Mouse (Mus musculus) embryonic facial prominence, embryonic 14.5 days (tissue): ENCODE data around the gene Cdk16. TPM values are rescaled to one million over a fixed set of nuclear protein-coding genes. Genes with fewer than 3 reads are reported as not detected.

Experiments
- ATAC-seq: fragments of 200-750 bp; cut with Nextera tagmentation; 2 replicates; pipeline ENCODE4 v1.8.0; 2017; ENCODE audit warnings: low read depth, moderate number of reproducible peaks, moderate TSS enrichment
- DNase-seq: peaks from one replicate; pipeline ENCODE4 v3.0.0-alpha.2; 2015; ENCODE audit warnings: low spot score
- H3K27ac ChIP-seq: fragments of 300-500 bp; sonication (generic); replicated peaks from 2 replicates; pipeline ENCODE4 v1.5.1; 2014; ENCODE audit warnings: low read depth, mild to moderate bottlenecking, low read length, moderate library complexity
- H3K27me3 ChIP-seq: fragments of 300-500 bp; sonication (generic); replicated peaks from 2 replicates; pipeline ENCODE4 v1.6.1; 2014; ENCODE audit warnings: low read length; ENCODE audit not compliant: control insufficient read depth, insufficient read depth
- H3K36me3 ChIP-seq: fragments of 300-500 bp; sonication (generic); 2 replicates; pipeline ENCODE4 v1.6.1; 2014; ENCODE audit warnings: low read length, mixed read lengths; ENCODE audit not compliant: control insufficient read depth, insufficient read depth
- H3K4me1 ChIP-seq: fragments of 300-500 bp; sonication (generic); 2 replicates; pipeline ENCODE4 v1.6.1; 2014; ENCODE audit warnings: antibody characterized with exemption, low read length; ENCODE audit not compliant: control insufficient read depth, insufficient read depth
- H3K4me2 ChIP-seq: fragments of 300-500 bp; sonication (generic); 2 replicates; pipeline ENCODE4 v1.6.1; 2014; ENCODE audit warnings: low read depth, mild to moderate bottlenecking, low read length, moderate library complexity, mixed read lengths
- H3K4me3 ChIP-seq: fragments of 300-500 bp; sonication (generic); 2 replicates; pipeline ENCODE4 v1.5.1; 2014; ENCODE audit warnings: low read depth, mild to moderate bottlenecking, low read length
- H3K9ac ChIP-seq: fragments of 300-500 bp; sonication (generic); 2 replicates; pipeline ENCODE4 v1.6.1; 2014; ENCODE audit warnings: low read depth, mild to moderate bottlenecking, low read length, moderate library complexity, mixed read lengths
- H3K9me3 ChIP-seq: fragments of 300-500 bp; sonication (generic); 2 replicates; pipeline ENCODE4 v1.6.1; 2016; ENCODE audit warnings: low read length; ENCODE audit not compliant: control insufficient read depth
- WGBS: fragments of 180-500 bp; shearing (Covaris S2); extraction: QIAGEN DNeasy Blood & Tissue Kit; methylation state at CpG from one replicate; pipeline ENCODE4 v1.1.7; 2014; 5-methylcytosine and 5-hydroxymethylcytosine counted together
- polyA plus RNA-seq: library from polyadenylated mRNA; unstranded; fragments of >200 nt; fragmentation: Nextera tagmentation; extraction: Ambion mirVana; gene quantifications from 2 replicates; pipeline ENCODE4 v1.2.1, GENCODE M21; 2014

Cdk16 gene
- 97.5 and 97.7 TPM in 2 replicates for polyA plus RNA-seq

DNA sequence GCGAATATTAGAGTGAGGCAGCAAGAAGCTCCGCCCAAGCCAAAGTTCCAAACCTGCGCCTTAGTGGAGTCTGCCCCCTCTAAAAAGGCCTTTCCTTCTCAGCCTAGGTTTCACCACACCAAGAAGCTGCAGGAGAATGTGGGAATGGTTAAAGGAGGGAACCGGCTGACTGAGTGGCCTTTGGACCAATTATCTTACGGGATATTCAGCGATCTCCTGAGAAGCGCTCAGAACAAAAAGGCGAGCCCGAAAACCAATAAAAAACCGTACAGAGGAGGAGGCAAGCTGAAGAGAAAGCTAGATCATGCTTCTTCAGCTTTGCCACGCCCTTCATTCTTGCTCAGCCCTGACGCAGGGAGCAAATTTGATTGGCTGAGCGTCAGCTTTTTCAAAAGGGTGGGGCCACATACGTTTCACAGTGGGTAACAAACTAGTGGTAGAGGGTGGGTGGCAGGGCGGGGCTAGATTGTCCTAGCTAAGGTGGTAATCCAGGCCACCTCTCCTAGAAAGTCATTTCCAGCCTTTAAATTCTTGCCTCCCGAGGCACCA, at the start of gene Cdk16:
Cdk16 (plus strand) TSS at position 436 of the 549 bp plus-strand sequence.
- peak within 1 kb of the TSS; percentile 95 for H3K27ac ChIP-seq
- H3K36me3 ChIP-seq: peaks cover 3% of the 10 kb centered on the region; the same call in 1 of the 2 replicates
- WGBS: 22% methylated on average over 16 of the region's 16 CpGs
- peak within 1 kb of the TSS; percentile 71 for H3K4me3 ChIP-seq
- H3K4me1 ChIP-seq: no peaks in the 10 kb centered on the region
- peak within 1 kb of the TSS; percentile 66 for H3K4me2 ChIP-seq
- peak within 1 kb of the TSS; percentile 91 for H3K9ac ChIP-seq
- H3K9me3 ChIP-seq: no peaks in the 10 kb centered on the region
- H3K27me3 ChIP-seq: no peaks in the 10 kb centered on the region
- ATAC-seq (peak; percentile 93), DNase-seq (peak; percentile 97)

DNA sequence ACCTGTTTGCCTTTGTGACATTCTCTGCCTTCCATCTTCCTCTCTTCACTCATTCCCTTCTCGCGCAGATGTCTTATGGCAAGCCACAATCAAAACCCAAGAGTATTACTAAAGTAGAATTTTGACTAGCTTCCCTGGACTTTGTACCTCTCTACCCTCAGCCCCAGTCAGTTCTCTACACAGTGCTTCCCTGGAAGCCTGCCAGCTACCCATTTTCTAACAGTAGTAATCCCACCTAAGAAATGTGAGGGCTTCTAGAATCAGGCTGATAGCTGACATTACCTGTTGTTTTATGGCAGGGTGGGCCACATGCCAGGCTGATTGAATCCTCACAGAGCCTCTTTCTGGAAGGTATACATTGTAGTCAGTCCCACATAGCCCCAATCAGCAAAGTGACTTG, 49.6 kb upstream of the Cdk16 start:
- no peak overlapping the region for H3K27ac ChIP-seq
- peaks cover 32% of the 10 kb centered on the region; the same call in 1 of the 2 replicates for H3K36me3 ChIP-seq
- no peak overlapping the region for H3K9ac ChIP-seq
- no peaks in the 10 kb centered on the region for H3K27me3 ChIP-seq
- ATAC-seq: no peak
- WGBS: 85% methylated on average over 2 of the region's 2 CpGs
- no peak overlapping the region for H3K4me2 ChIP-seq
- H3K9me3 ChIP-seq: no peaks in the 10 kb centered on the region
- no peak for DNase-seq
- H3K4me1 ChIP-seq: no peaks in the 10 kb centered on the region
- H3K4me3 ChIP-seq: no peak overlapping the region

DNA sequence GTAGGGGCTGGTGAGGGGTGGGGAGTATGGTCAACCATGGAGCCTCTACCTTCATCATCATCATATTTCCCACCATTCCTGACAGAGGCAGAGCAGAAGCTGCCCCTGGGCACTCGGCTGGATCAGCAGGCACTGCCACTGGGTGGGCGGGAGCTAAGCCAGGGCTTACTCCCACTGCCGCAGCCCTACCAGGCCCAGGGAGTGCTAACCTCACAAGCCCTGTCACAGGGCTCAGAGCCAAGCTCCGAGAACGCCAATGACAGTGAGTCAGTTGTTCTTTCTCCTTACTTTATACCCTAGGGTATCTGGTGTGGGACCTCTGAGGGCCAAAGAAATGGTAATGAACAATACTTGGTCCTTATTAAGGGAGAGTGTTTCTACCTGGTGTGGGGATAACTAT, 43.0 kb upstream of the Cdk16 start:
- DNase-seq (no peak), ATAC-seq (no peak)
- Histone ChIP-seq H3K27me3 (no peaks in the 10 kb centered on the region), H3K27ac (no peak overlapping the region), H3K4me1 (no peaks in the 10 kb centered on the region), H3K9ac (no peak overlapping the region), H3K36me3 (peaks cover 30% of the 10 kb centered on the region; the same call in 1 of the 2 replicates), H3K4me3 (no peak overlapping the region), H3K9me3 (no peaks in the 10 kb centered on the region), H3K4me2 (no peak overlapping the region)
- 86% methylated on average over 4 of the region's 5 CpGs for WGBS

DNA sequence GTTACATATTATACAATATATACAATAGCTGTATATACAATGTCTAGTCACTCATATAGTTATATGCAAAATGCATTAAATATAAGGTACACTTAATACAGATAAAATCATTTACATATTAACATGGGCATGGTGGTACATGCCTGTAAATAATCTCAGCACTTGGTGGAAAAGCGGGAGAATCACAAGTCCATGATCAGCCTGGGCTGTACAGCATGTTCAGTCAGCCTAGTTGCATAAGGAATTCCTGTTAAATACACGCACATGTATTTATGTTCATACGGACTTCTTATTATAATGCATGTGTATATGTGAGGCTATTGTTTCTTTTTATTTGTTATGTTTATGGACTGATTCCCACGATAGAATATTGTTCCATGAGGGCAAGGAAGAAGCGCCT, 30.2 kb upstream of the Cdk16 start:
- Histone ChIP-seq H3K4me3 (peak overlapping the region; percentile 48), H3K9ac (no peak overlapping the region), H3K4me1 (no peaks in the 10 kb centered on the region), H3K36me3 (no peaks in the 10 kb centered on the region), H3K27ac (no peak overlapping the region), H3K9me3 (no peaks in the 10 kb centered on the region), H3K4me2 (peak overlapping the region; percentile 71), H3K27me3 (no peaks in the 10 kb centered on the region)
- 32% methylated on average over 5 of the region's 5 CpGs for WGBS
- no peak for DNase-seq
- ATAC-seq: no peak

DNA sequence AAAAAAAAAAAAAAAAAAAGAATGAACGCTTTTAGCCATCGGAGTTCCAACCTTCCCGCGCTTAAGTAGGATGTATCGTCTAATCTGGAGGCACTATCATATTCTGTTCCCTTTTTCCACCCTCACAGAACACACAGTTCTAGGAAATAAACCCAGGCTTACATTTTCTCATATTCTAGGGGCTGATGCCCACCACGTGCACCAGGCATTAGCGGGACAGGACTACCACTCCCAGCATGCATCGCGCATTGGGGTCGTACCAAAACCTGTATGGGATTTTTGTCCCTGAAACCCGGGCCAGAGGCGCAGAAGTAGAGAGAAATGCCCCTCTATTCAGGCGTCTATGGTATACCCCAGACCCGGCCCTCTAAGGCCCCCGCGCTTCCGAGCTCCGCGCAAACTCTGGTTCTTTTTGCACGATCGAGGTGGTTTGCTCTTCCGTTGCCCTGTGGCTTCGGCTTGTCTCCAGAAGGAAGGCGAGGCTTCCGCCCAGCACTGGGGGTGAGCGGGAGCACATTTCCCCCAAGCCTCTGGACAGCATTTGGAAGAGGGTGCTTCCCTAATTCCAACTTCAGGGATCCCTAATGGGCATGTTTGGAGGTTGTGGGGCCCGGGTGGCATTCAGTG, 29.6 kb upstream of the Cdk16 start, which contains the start of gene Uba1:
Uba1 (plus strand) TSS at position 301 of the 627 bp plus-strand sequence.
- Histone ChIP-seq H3K27ac (peak within 1 kb of the TSS; percentile 71), H3K36me3 (no peaks in the 10 kb centered on the region), H3K4me2 (peak within 1 kb of the TSS; percentile 71), H3K4me1 (no peaks in the 10 kb centered on the region), H3K9me3 (no peaks in the 10 kb centered on the region), H3K27me3 (no peaks in the 10 kb centered on the region), H3K9ac (peak within 1 kb of the TSS; percentile 61), H3K4me3 (peak within 1 kb of the TSS; percentile 48)
- peak; percentile 95 for DNase-seq
- ATAC-seq: peak; percentile 90
- WGBS: 25% methylated on average over 26 of the region's 27 CpGs

DNA sequence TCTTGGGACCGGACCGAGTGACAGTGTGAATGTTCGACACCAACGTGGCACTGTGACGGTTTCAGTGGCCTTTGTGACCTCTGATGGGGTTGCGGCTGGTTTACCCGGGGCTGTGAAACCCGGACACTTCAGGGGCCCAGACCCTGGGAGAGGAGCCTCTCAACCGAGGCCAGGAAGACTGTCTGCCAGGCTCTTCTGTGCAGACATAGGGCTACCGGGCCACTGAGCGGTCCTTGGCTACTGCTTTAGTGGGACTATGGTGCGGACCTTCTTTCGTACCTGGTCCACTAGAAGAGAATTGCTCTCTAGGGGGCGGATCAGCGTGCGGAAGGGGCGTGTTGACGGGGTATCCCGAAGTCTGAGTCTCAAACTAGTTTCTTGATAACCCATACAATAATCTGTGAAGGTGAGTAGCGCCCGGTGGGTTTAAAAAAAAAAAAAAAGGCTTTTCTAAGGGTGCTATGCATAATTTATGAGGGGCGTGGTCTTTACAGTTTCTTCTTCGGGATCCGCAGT, 28.8 kb upstream of the Cdk16 start:
- 18% methylated on average over 23 of the region's 24 CpGs for WGBS
- H3K9ac ChIP-seq: peak overlapping the region; percentile 61
- DNase-seq: no peak
- peak overlapping the region; percentile 71 for H3K4me2 ChIP-seq
- no peaks in the 10 kb centered on the region for H3K4me1 ChIP-seq
- no peaks in the 10 kb centered on the region for H3K9me3 ChIP-seq
- no peak overlapping the region for H3K27ac ChIP-seq
- ATAC-seq: peak; percentile 3; the same call in 1 of the 2 replicates
- peak overlapping the region; percentile 48 for H3K4me3 ChIP-seq
- no peaks in the 10 kb centered on the region for H3K27me3 ChIP-seq
- H3K36me3 ChIP-seq: no peaks in the 10 kb centered on the region

DNA sequence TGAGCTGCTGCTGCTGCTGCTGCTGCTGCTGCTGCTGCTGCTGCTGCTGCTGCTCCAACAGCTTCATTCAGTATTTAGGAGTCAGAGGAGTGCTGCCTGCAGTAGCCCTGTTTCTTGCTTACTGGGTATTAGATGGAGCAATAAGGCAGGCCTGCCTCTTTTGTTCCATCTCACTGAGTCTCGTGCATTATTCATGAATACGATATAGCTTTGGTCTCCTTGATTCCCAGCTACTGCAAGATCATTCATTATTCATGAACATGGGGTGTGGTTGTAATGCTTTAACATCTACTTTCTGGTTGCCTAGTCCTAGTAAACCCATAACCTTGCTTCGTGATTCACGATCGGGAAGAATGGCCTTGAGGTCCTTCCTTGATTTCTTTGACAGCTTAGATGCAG, 25.4 kb upstream of the Cdk16 start:
- WGBS: 27% methylated on average over 5 of the region's 5 CpGs
- Histone ChIP-seq H3K27me3 (no peaks in the 10 kb centered on the region), H3K4me2 (peak overlapping the region; percentile 4; the same call in 1 of the 2 replicates), H3K9me3 (no peaks in the 10 kb centered on the region), H3K9ac (no peak overlapping the region), H3K4me3 (no peak overlapping the region), H3K36me3 (0 out of 2 replicates have a peak, but pooled peaks cover 1% of the 10 kb centered on the region), H3K4me1 (no peaks in the 10 kb centered on the region), H3K27ac (no peak overlapping the region)
- ATAC-seq: peak; percentile 12
- DNase-seq: peak; percentile 1

DNA sequence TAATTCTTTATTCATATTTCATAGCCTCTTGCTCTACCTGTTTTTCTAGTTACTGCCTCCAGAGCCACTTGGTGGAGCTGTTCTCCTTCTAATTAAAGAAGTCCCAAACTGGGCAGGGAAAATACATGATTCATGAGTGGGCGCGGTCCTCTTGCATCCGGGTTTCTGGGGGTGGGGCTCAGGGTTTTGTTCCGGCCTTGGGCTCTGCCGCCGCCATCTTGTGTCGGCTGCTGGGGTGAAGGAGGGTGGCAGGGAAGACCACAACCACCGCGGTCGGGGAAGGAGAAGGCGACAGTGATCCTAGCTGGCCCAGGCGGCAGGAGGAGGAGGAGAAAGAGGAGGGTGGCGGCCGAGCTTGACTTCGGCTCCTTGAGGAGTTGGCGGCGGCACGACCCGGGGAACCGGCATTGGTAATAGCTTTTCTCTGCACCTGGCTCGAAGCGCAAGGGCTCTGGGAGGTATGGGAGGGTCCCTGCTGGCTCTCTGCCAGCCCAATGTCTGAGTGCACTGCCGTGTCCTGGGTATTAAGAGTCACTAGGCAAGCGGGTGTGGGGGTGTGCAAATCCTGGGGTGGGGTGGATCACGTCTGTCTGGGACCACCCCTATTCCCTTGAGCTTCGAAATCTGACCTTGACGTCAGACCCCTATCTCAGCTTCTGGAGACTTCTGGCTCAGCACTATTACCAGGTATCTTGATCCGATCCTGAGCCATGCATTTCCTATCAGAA, 24.9 kb upstream of the Cdk16 start:
- H3K4me3 ChIP-seq: peak overlapping the region; percentile 58
- 0 out of 2 replicates have a peak, but pooled peaks cover 7% of the 10 kb centered on the region for H3K36me3 ChIP-seq
- H3K27ac ChIP-seq: peak overlapping the region; percentile 79
- no peaks in the 10 kb centered on the region for H3K9me3 ChIP-seq
- DNase-seq (peak; percentile 97), ATAC-seq (peak; percentile 92)
- peak overlapping the region; percentile 61 for H3K4me2 ChIP-seq
- no peaks in the 10 kb centered on the region for H3K4me1 ChIP-seq
- H3K9ac ChIP-seq: peak overlapping the region; percentile 76
- WGBS: 25% methylated on average over 22 of the region's 28 CpGs
- H3K27me3 ChIP-seq: no peaks in the 10 kb centered on the region
